Mouse (Mus musculus): ENCODE results near the gene Spen.

- TF ChIP-seq CTCF (IDR thresholded peaks at IDR 0.05; ENCODE audit: extremely low read depth, insufficient read length, insufficient replicate concordance, low read depth, low read length) (no peak), POLR2A (IDR thresholded peaks at IDR 0.05; ENCODE audit: low read depth, low read length) (no peak)
These were observed 59.0 kb downstream of the Spen start for GRCm38 (mm10) chr4:141479411-141479810.
